ENCODE assay signal across 7 mouse cellular contexts in the genomic region with DNA sequence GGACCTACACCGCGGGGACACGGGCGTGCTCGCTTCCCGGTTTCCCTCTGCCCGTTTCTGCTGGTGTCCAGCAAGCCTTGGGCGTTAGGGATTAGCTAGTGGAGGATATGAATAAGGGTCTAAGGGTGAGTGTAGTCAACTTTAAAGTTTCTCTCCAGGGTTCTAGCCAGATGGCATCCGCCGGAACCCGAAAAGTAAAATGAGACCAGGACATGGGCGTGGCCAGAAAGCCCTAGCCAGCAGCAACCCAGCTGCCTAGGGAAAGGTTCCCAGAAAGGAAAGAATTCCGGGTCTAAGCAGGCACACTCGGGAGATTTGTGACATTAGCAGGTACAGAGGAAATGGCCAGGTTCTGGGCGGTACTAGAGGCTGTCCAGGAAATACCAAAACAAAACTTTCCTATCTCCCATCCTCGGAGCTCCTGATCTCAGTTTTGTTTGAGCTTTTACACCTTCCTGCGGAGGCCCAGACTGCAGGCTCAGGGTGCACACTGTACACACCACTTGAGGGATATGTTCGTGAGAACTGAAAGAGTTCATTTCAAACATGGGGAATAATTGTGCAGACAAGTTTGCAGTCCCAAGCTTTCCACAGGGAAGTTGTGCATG. TPM values are rescaled to one million over a fixed set of nuclear protein-coding genes. Genes with fewer than 3 reads are reported as not detected.
A peak's percentile ranks its signal among the peaks of the same experiment; 100 is the strongest.
DNase-seq lines count a peak whose midpoint lies in the region; ATAC-seq and TF ChIP-seq lines count a peak whose summit lies in the region.

No protein-coding gene starts in this region.

- peak overlapping the region; percentile 66 to 96 for H3K4me3 ChIP-seq in MEL (ENCODE audit: control insufficient read depth in 1 of 2, insufficient read depth in 1 of 2, low read depth in 2 of 2, low read length in 2 of 2)
- H3K4me3 ChIP-seq in bone marrow, adult 2 months (replicated peaks; ENCODE audit: control insufficient read depth, low read depth, low read length), result peak overlapping the region; percentile 99
- peak overlapping the region; percentile 95 for H3K4me3 ChIP-seq in forebrain, embryonic 10.5 days
- H3K4me3 ChIP-seq in lung, embryonic 16.5 days (ENCODE audit: low read length), result peak overlapping the region; percentile 79

- peak; percentile 61 for ATAC-seq in lung, embryonic 16.5 days (ENCODE audit: low read depth)
- peak; percentile 25; the same call in 1 of the 2 replicates for ATAC-seq in neutrophil, adult 5-6 weeks (ENCODE audit: extremely low read depth, insufficient number of reproducible peaks, low FRiP score, poor library complexity, severe bottlenecking)

- no peaks in the 10 kb centered on the region for H3K27me3 ChIP-seq in MEL (ENCODE audit: control insufficient read depth in 1 of 2, insufficient read depth in 2 of 2, low read length in 2 of 2)
- no peaks in the 10 kb centered on the region for H3K27me3 ChIP-seq in forebrain, embryonic 10.5 days (ENCODE audit: poor library complexity, severe bottlenecking)
- H3K27me3 ChIP-seq in lung, embryonic 16.5 days (ENCODE audit: control insufficient read depth, insufficient read depth, low read depth, low read length), result no peaks in the 10 kb centered on the region

- peaks cover 15% of the 10 kb centered on the region for H3K79me2 ChIP-seq in MEL (ENCODE audit: control insufficient read depth, insufficient read depth, low read length, poor library complexity)

- H3K9me3 ChIP-seq in MEL (replicated peaks; ENCODE audit: insufficient read depth, low read length), result no peaks in the 10 kb centered on the region
- H3K9me3 ChIP-seq in forebrain, embryonic 10.5 days, result no peaks in the 10 kb centered on the region
- no peaks in the 10 kb centered on the region for H3K9me3 ChIP-seq in lung, embryonic 16.5 days (ENCODE audit: control insufficient read depth, low read length)

- peak overlapping the region; percentile 47 for H3K27ac ChIP-seq in MEL (ENCODE audit: control insufficient read depth, low read depth, low read length)
- H3K27ac ChIP-seq in bone marrow, adult 2 months (ENCODE audit: control insufficient read depth, insufficient read depth, low read depth, low read length, poor library complexity), result peak overlapping the region; percentile 95
- peak overlapping the region; percentile 97 for H3K27ac ChIP-seq in forebrain, embryonic 10.5 days
- H3K27ac ChIP-seq in lung, embryonic 16.5 days (ENCODE audit: low read length), result peak overlapping the region; percentile 97

- no peak for TF ChIP-seq RAD21 in MEL (IDR thresholded peaks at IDR 0.05; ENCODE audit: low read depth, low read length)

- peaks cover 8 to 26% of the 10 kb centered on the region in 2 experiments for H3K4me1 ChIP-seq in MEL (ENCODE audit: control insufficient read depth in 1 of 2, insufficient read depth in 2 of 2, low read length in 2 of 2)
- H3K4me1 ChIP-seq in bone marrow, adult 2 months (ENCODE audit: control insufficient read depth, insufficient read depth, low read length), result peaks cover 3% of the 10 kb centered on the region; the same call in 1 of the 2 replicates
- peaks cover 43% of the 10 kb centered on the region for H3K4me1 ChIP-seq in forebrain, embryonic 10.5 days
- H3K4me1 ChIP-seq in lung, embryonic 16.5 days (replicated peaks; ENCODE audit: control insufficient read depth, insufficient read depth, low read length), result peaks cover 33% of the 10 kb centered on the region

- WGBS in bone marrow, adult 2 months, result under 1% methylated on average over 18 of the region's 18 CpGs
- 3% methylated on average over 18 of the region's 18 CpGs for WGBS in forebrain, embryonic 10.5 days
- WGBS in lung, embryonic 16.5 days, result 2% methylated on average over 18 of the region's 18 CpGs

- intact Hi-C loops in heart, postnatal 25 days (cut with DNase I), result loop anchor here (2.0 to 10.0 kb wide), 5 partner anchors 24 to 1086 kb away; partner anchors contain the start of gene Pdgfra

- H3K9ac ChIP-seq in MEL (ENCODE audit: control insufficient read depth, low read depth, low read length, poor library complexity, severe bottlenecking), result peak overlapping the region; percentile 91
- peak overlapping the region; percentile 97 for H3K9ac ChIP-seq in lung, embryonic 16.5 days (ENCODE audit: low read length)

- peak; percentile 85 for DNase-seq in MEL (ENCODE audit: low read depth, low spot score)
- peak; percentile 75 for DNase-seq in forebrain, embryonic 10.5 days (ENCODE audit: extremely low spot score, low spot score)
- DNase-seq in heart, postnatal 25 days (ENCODE audit: low spot score), result peak; percentile 68
- DNase-seq in kidney, postnatal 4 days, result peak; percentile 82 to 88

- H3K36me3 ChIP-seq in MEL (ENCODE audit: control insufficient read depth in 1 of 2, insufficient read depth in 2 of 2, low read length in 2 of 2), result peaks cover 0 to 25% of the 10 kb centered on the region in 2 experiments; a peak in 2 of 4 replicates
- H3K36me3 ChIP-seq in forebrain, embryonic 10.5 days (replicated peaks), result 0 out of 2 replicates have a peak, but pooled peaks cover under 1% of the 10 kb centered on the region
- no peaks in the 10 kb centered on the region for H3K36me3 ChIP-seq in lung, embryonic 16.5 days (ENCODE audit: control insufficient read depth, insufficient read depth, low read length)

- TF ChIP-seq POLR2A in MEL (IDR thresholded peaks at IDR 0.05; ENCODE audit: control insufficient read depth in 1 of 2, insufficient read depth in 1 of 2, low read depth in 1 of 2, low read length in 2 of 2, poor library complexity in 1 of 2), result peak in 1 of 2 experiments; percentile 46; a peak in 1 of 4 replicates
- TF ChIP-seq POLR2A in bone marrow, adult 2 months (IDR thresholded peaks at IDR 0.05; ENCODE audit: borderline replicate concordance, control insufficient read depth, low read depth, low read length), result no peak

- peak overlapping the region; percentile 75 for H3K4me2 ChIP-seq in lung, embryonic 16.5 days (ENCODE audit: low read depth, low read length)

- no peak for TF ChIP-seq CTCF in MEL (IDR thresholded peaks at IDR 0.05 in 2 of 3, conservative IDR thresholded peaks at IDR 0.05 in 1 of 3; ENCODE audit: control insufficient read depth in 1 of 3, insufficient read depth in 1 of 3, low read depth in 2 of 3, low read length in 3 of 3, poor library complexity in 1 of 3, severe bottlenecking in 1 of 3)
- TF ChIP-seq CTCF in bone marrow, adult 2 months (IDR thresholded peaks at IDR 0.05; ENCODE audit: control insufficient read depth, insufficient read depth, low read length), result no peak

- no peak; a peak in 1 of 4 replicates for TF ChIP-seq EP300 in MEL (IDR thresholded peaks at IDR 0.05; ENCODE audit: low read depth in 1 of 2, low read length in 2 of 2)

TF ChIP-seq in MEL, 35 proteins besides CTCF, POLR2A, EP300 and RAD21:
- TF ChIP-seq NRF1 (IDR thresholded peaks at IDR 0.05; ENCODE audit: insufficient read depth, low read depth, low read length, poor library complexity, severe bottlenecking) (no peak), TAL1 (IDR thresholded peaks at IDR 0.05; ENCODE audit: low read length) (no peak), ZC3H11A (IDR thresholded peaks at IDR 0.05; ENCODE audit: low read depth, low read length) (no peak), USF2 (IDR thresholded peaks at IDR 0.05; ENCODE audit: borderline replicate concordance in 1 of 2, insufficient read depth in 1 of 2, low read depth in 1 of 2, low read length in 2 of 2) (no peak), KAT2A (conservative IDR thresholded peaks at IDR 0.05; ENCODE audit: low read depth, low read length) (no peak), E2F4 (IDR thresholded peaks at IDR 0.05; ENCODE audit: borderline replicate concordance, low read depth, low read length) (no peak), JUND (IDR thresholded peaks at IDR 0.05; ENCODE audit: low read depth, low read length) (no peak), GABPA (IDR thresholded peaks at IDR 0.05; ENCODE audit: low read depth, low read length) (no peak), NELFE (IDR thresholded peaks at IDR 0.05; ENCODE audit: low read depth, low read length) (no peak; the same call in 1 of the 2 replicates), USF1 (IDR thresholded peaks at IDR 0.05; ENCODE audit: low read depth, low read length) (no peak), SIN3A (IDR thresholded peaks at IDR 0.05; ENCODE audit: low read length) (peak; percentile 36; the same call in 1 of the 2 replicates), ZKSCAN1 (IDR thresholded peaks at IDR 0.05; ENCODE audit: low read depth, low read length) (no peak), ELF1 (IDR thresholded peaks at IDR 0.05; ENCODE audit: low read depth, low read length) (no peak), ZMIZ1 (IDR thresholded peaks at IDR 0.05; ENCODE audit: low read depth, low read length) (no peak), CHD2 (IDR thresholded peaks at IDR 0.05; ENCODE audit: low read length) (no peak), TCF12 (IDR thresholded peaks at IDR 0.05; ENCODE audit: low read depth, low read length) (peak; percentile 42; the same call in 1 of the 2 replicates), UBTF (IDR thresholded peaks at IDR 0.05; ENCODE audit: borderline replicate concordance, insufficient read depth, low read depth, low read length) (no peak), MAFK (IDR thresholded peaks at IDR 0.05; ENCODE audit: borderline replicate concordance, low read depth, low read length) (no peak), TBP (IDR thresholded peaks at IDR 0.05; ENCODE audit: low read depth, low read length) (0 out of 2 replicates have a peak, but pooled peaks have one; percentile 56), ETS1 (IDR thresholded peaks at IDR 0.05; ENCODE audit: low read depth, low read length) (0 out of 2 replicates have a peak, but pooled peaks have one; percentile 22), SMC3 (IDR thresholded peaks at IDR 0.05; ENCODE audit: low read depth, low read length) (no peak)

RNA-seq across cellular contexts. Expression of gene Usp46, which starts 0.6 kb away (rescaled TPM):
- total RNA-seq in MEL (2012; rRNA removed), result 12.9 and 14.5 TPM in 2 replicates
- polyA plus RNA-seq in MEL (2012; ENCODE audit: insufficient read depth in 1 of 2, insufficient read length in 2 of 2, low read depth in 1 of 2, low replicate concordance in 2 of 2, missing spikeins in 1 of 2), result 10 to 100 TPM in 1 of 2 experiments, not detected in 1; 23.6 TPM
- polyA plus RNA-seq in bone marrow, adult 2 months (2011; ENCODE audit: insufficient read depth, insufficient read length, low replicate concordance, missing spikeins), result 17.6 and 17.8 TPM in 2 replicates
- polyA plus RNA-seq in forebrain, embryonic 10.5 days (2016; fragmentation: Nextera tagmentation; extraction: Ambion mirVana), result 35.6 and 36.8 TPM in 2 replicates
- 10 to 100 TPM; 40.6 to 41.3 TPM for total RNA-seq in heart, postnatal 25 days (2021)
- 50.7 and 52.3 TPM in 2 replicates for polyA plus RNA-seq in lung, embryonic 16.5 days (2015; fragmentation: Nextera tagmentation; extraction: Ambion mirVana)
- 7.5 and 9.5 TPM in 2 replicates for total RNA-seq in neutrophil, adult 5-6 weeks (2017)

Comparison
In these comparisons a context has a peak if more than half of its experiments do, and no peak if none do; other contexts are left out.
1. Peak in every context shown above with its lines: DNase-seq, ATAC-seq, H3K4me3 ChIP-seq and H3K27ac ChIP-seq.
2. H3K27ac ChIP-seq: peak in every context shown above with its lines; median percentile 97 in forebrain, embryonic 10.5 days; 97 in lung, embryonic 16.5 days; 95 in bone marrow, adult 2 months; 47 in MEL.